Mouse (Mus musculus): ENCODE results near the gene Grem1.
A peak's percentile ranks its signal among the peaks of the same experiment; 100 is the strongest.

- no peak for TF ChIP-seq EP300 (IDR thresholded peaks at IDR 0.05; ENCODE audit: low read depth)
- TF ChIP-seq CTCF (IDR thresholded peaks at IDR 0.05; ENCODE audit: low read depth), result peak; percentile 62
These were observed 49.2 kb upstream of the Grem1 start for GRCm38 (mm10) chr2:113807640-113808039.
